Mouse (Mus musculus) MEL (cell line): ENCODE measurements around the gene Tnfsf10. TPM values are rescaled to one million over a fixed set of nuclear protein-coding genes. Genes with fewer than 3 reads are reported as not detected.

Experiments
- DNase-seq: peaks from one replicate; pipeline ENCODE4 v3.0.0; 2011; ENCODE audit warnings: low read depth, low spot score
- H3K27ac ChIP-seq: 2 replicates; pipeline ENCODE4 v1.5.1; 2012; ENCODE audit warnings: low read depth, mild to moderate bottlenecking, control low read depth, low read length, moderate library complexity; ENCODE audit not compliant: control insufficient read depth
- H3K27me3 ChIP-seq, 2 experiments: fragments of 150-350 bp in 1 of 2; sonication (generic) in 1 of 2; 2 replicates each; pipeline ENCODE4 v1.6.1; 2012; ENCODE audit warnings: low read length in 2 of 2, mild to moderate bottlenecking in 2 of 2, improper control_type of control experiment in 1 of 2, moderate library complexity in 1 of 2; ENCODE audit not compliant: insufficient read depth in 2 of 2, control insufficient read depth in 1 of 2
- H3K36me3 ChIP-seq, 2 experiments: 2 replicates each; pipeline ENCODE4 v1.6.1; 2012 to 2014; ENCODE audit warnings: low read length in 2 of 2, improper control_type of control experiment in 1 of 2, inconsistent platforms in 1 of 2, mild to moderate bottlenecking in 1 of 2; ENCODE audit not compliant: insufficient read depth in 2 of 2, control insufficient read depth in 1 of 2
- H3K4me1 ChIP-seq, 2 experiments: fragments of 150-350 bp in 1 of 2; sonication (generic) in 1 of 2; 2 replicates each; pipeline ENCODE4 v1.6.1; 2012; ENCODE audit warnings: low read length in 2 of 2, improper control_type of control experiment in 1 of 2, mild to moderate bottlenecking in 1 of 2; ENCODE audit not compliant: insufficient read depth in 2 of 2, control insufficient read depth in 1 of 2
- H3K4me3 ChIP-seq, 2 experiments: fragments of 150-350 bp in 1 of 2; sonication (generic) in 1 of 2; 2 replicates each; pipeline ENCODE4 v1.5.1; 2012; ENCODE audit warnings: low read depth in 2 of 2, low read length in 2 of 2, mild to moderate bottlenecking in 2 of 2, moderate library complexity in 2 of 2, control low read depth in 1 of 2, improper control_type of control experiment in 1 of 2; ENCODE audit not compliant: control insufficient read depth in 1 of 2, insufficient read depth in 1 of 2
- H3K79me2 ChIP-seq: 2 replicates; pipeline ENCODE4 v1.6.1; 2012; ENCODE audit warnings: mild to moderate bottlenecking, low read length, moderate library complexity; ENCODE audit not compliant: control insufficient read depth, poor library complexity, insufficient read depth
- H3K9ac ChIP-seq: 2 replicates; pipeline ENCODE4 v1.6.1; 2012; ENCODE audit warnings: low read depth, mild to moderate bottlenecking, control low read depth, low read length, moderate library complexity; ENCODE audit not compliant: control insufficient read depth, poor library complexity, severe bottlenecking
- H3K9me3 ChIP-seq: fragments of 150-350 bp; sonication (generic); replicated peaks from 2 replicates; pipeline ENCODE4 v1.6.1; 2012; ENCODE audit warnings: mild to moderate bottlenecking, low read length, improper control_type of control experiment, moderate library complexity; ENCODE audit not compliant: insufficient read depth
- CHD1 ChIP-seq: IDR thresholded peaks from 2 replicates; pipeline ENCODE4 v1.6.1; 2012; ENCODE audit warnings: low read depth, mild to moderate bottlenecking, inconsistent platforms, low read length, improper control_type of control experiment
- CHD2 ChIP-seq: IDR thresholded peaks from 2 replicates; pipeline ENCODE4 v1.6.1; 2011; ENCODE audit warnings: low read length, improper control_type of control experiment
- CTCF ChIP-seq, 3 experiments: IDR thresholded peaks in 2 of 3; conservative IDR thresholded peaks in 1 of 3; 2 replicates each; pipeline ENCODE4 v1.5.1; 2011 to 2012; ENCODE audit warnings: low read length in 3 of 3, low read depth in 2 of 3, mild to moderate bottlenecking in 2 of 3, improper control_type of control experiment in 1 of 3, inconsistent platforms in 1 of 3, mixed read lengths in 1 of 3, moderate library complexity in 1 of 3; ENCODE audit not compliant: control insufficient read depth in 1 of 3, insufficient read depth in 1 of 3, poor library complexity in 1 of 3, severe bottlenecking in 1 of 3
- ELF1 ChIP-seq: IDR thresholded peaks from 2 replicates; pipeline ENCODE4 v1.6.1; 2014; ENCODE audit warnings: low read depth, mild to moderate bottlenecking, inconsistent platforms, low read length, improper control_type of control experiment, moderate library complexity
- GATA1 ChIP-seq: IDR thresholded peaks from 2 replicates; pipeline ENCODE4 v1.6.1; 2011; ENCODE audit warnings: low read depth, low read length, improper control_type of control experiment
- HCFC1 ChIP-seq: IDR thresholded peaks from 2 replicates; pipeline ENCODE4 v1.6.1; 2012; ENCODE audit warnings: low read depth, mild to moderate bottlenecking, inconsistent platforms, low read length, improper control_type of control experiment, moderate library complexity
- JUND ChIP-seq: IDR thresholded peaks from 2 replicates; pipeline ENCODE4 v1.6.1; 2011; ENCODE audit warnings: low read depth, mild to moderate bottlenecking, improper control_type of control experiment, low read length
- MAFK ChIP-seq: IDR thresholded peaks from 2 replicates; pipeline ENCODE4 v1.6.1; 2011; ENCODE audit warnings: low read depth, mild to moderate bottlenecking, low read length, improper control_type of control experiment, borderline replicate concordance
- MAX ChIP-seq: IDR thresholded peaks from 2 replicates; pipeline ENCODE4 v1.6.1; 2011; ENCODE audit warnings: low read length, improper control_type of control experiment
- MAZ ChIP-seq: IDR thresholded peaks from 2 replicates; pipeline ENCODE4 v1.6.1; 2012; ENCODE audit warnings: low read depth, mild to moderate bottlenecking, inconsistent platforms, low read length, improper control_type of control experiment
- MEF2A ChIP-seq: IDR thresholded peaks from 2 replicates; pipeline ENCODE4 v1.6.1; 2014; ENCODE audit warnings: low read depth, mild to moderate bottlenecking, inconsistent platforms, low read length, improper control_type of control experiment; ENCODE audit not compliant: poor library complexity, insufficient replicate concordance, severe bottlenecking; ENCODE audit errors: extremely low read depth
- MXI1 ChIP-seq: IDR thresholded peaks from 2 replicates; pipeline ENCODE4 v1.6.1; 2011; ENCODE audit warnings: mild to moderate bottlenecking, low read depth, low read length, improper control_type of control experiment
- MYB ChIP-seq: IDR thresholded peaks from 2 replicates; pipeline ENCODE4 v1.6.1; 2011; ENCODE audit warnings: mild to moderate bottlenecking, low read depth, low read length, improper control_type of control experiment
- MYC ChIP-seq: IDR thresholded peaks from 2 replicates; pipeline ENCODE4 v1.6.1; 2011; ENCODE audit warnings: low read depth, mild to moderate bottlenecking, low read length, improper control_type of control experiment, moderate library complexity
- NELFE ChIP-seq: IDR thresholded peaks from 2 replicates; pipeline ENCODE4 v1.6.1; 2011; ENCODE audit warnings: low read depth, low read length, improper control_type of control experiment
- NRF1 ChIP-seq: IDR thresholded peaks from 2 replicates; pipeline ENCODE4 v1.6.1; 2014; ENCODE audit warnings: low read depth, mild to moderate bottlenecking, inconsistent platforms, low read length, improper control_type of control experiment, moderate library complexity; ENCODE audit not compliant: poor library complexity, insufficient read depth, severe bottlenecking
- POLR2A ChIP-seq, 2 experiments: IDR thresholded peaks; 2 replicates each; pipeline ENCODE4 v1.6.1; 2011 to 2012; ENCODE audit warnings: low read length in 2 of 2, mild to moderate bottlenecking in 2 of 2, control low read depth in 1 of 2, improper control_type of control experiment in 1 of 2, low read depth in 1 of 2, moderate library complexity in 1 of 2; ENCODE audit not compliant: control insufficient read depth in 1 of 2, insufficient read depth in 1 of 2, poor library complexity in 1 of 2
- POLR2AphosphoS2 ChIP-seq: IDR thresholded peaks from 2 replicates; pipeline ENCODE4 v1.6.1; 2011; ENCODE audit warnings: low read length, improper control_type of control experiment
- RAD21 ChIP-seq: IDR thresholded peaks from 2 replicates; pipeline ENCODE4 v1.6.1; 2011; ENCODE audit warnings: mild to moderate bottlenecking, low read depth, low read length, improper control_type of control experiment
- RCOR1 ChIP-seq: IDR thresholded peaks from 2 replicates; pipeline ENCODE4 v1.6.1; 2012; ENCODE audit warnings: low read depth, mild to moderate bottlenecking, inconsistent platforms, low read length, improper control_type of control experiment
- TAL1 ChIP-seq: IDR thresholded peaks from 2 replicates; pipeline ENCODE4 v1.6.1; 2012; ENCODE audit warnings: mild to moderate bottlenecking, inconsistent platforms, low read length, moderate library complexity, mixed read lengths
- TBP ChIP-seq: IDR thresholded peaks from 2 replicates; pipeline ENCODE4 v1.8.0; 2011; ENCODE audit warnings: low read depth, low read length, improper control_type of control experiment
- UBTF ChIP-seq: IDR thresholded peaks from 2 replicates; pipeline ENCODE4 v1.6.1; 2012; ENCODE audit warnings: low read depth, mild to moderate bottlenecking, inconsistent platforms, low read length, improper control_type of control experiment, moderate library complexity, borderline replicate concordance; ENCODE audit not compliant: insufficient read depth
- USF1 ChIP-seq: IDR thresholded peaks from 2 replicates; pipeline ENCODE4 v1.6.1; 2014; ENCODE audit warnings: low read depth, mild to moderate bottlenecking, inconsistent platforms, low read length, improper control_type of control experiment, moderate library complexity
- USF2 ChIP-seq, 2 experiments: IDR thresholded peaks; 2 replicates each; pipeline ENCODE4 v1.6.1; 2011 to 2012; ENCODE audit warnings: improper control_type of control experiment in 2 of 2, low read length in 2 of 2, borderline replicate concordance in 1 of 2, inconsistent platforms in 1 of 2, low read depth in 1 of 2, mild to moderate bottlenecking in 1 of 2; ENCODE audit not compliant: insufficient read depth in 1 of 2
- ZMIZ1 ChIP-seq: IDR thresholded peaks from 2 replicates; pipeline ENCODE4 v1.6.1; 2012; ENCODE audit warnings: low read depth, mild to moderate bottlenecking, inconsistent platforms, low read length, improper control_type of control experiment, moderate library complexity
- polyA plus RNA-seq, 2 experiments: library from polyadenylated mRNA; stranded (reverse) in 1 of 2; unstranded in 1 of 2; fragments of >175 nt in 1 of 2; fragments of >200 nt in 1 of 2; gene quantifications; 2 replicates each; pipeline versions ENCODE4 v1.2.1 to v1.2.4; 2012; ENCODE audit warnings: low replicate concordance in 2 of 2, low read depth in 1 of 2; ENCODE audit not compliant: insufficient read length in 2 of 2, insufficient read depth in 1 of 2, missing spikeins in 1 of 2
- total RNA-seq: library from RNA; depleted of rRNA; stranded (reverse); fragments of 300-350 nt; gene quantifications from 2 replicates; pipeline ENCODE4 v1.2.3, GENCODE M21; 2012

The Tnfsf10 gene
- total and polyA plus RNA-seq, 3 experiments = 0.04 to 0.06 TPM; not detected in 1

DNA sequence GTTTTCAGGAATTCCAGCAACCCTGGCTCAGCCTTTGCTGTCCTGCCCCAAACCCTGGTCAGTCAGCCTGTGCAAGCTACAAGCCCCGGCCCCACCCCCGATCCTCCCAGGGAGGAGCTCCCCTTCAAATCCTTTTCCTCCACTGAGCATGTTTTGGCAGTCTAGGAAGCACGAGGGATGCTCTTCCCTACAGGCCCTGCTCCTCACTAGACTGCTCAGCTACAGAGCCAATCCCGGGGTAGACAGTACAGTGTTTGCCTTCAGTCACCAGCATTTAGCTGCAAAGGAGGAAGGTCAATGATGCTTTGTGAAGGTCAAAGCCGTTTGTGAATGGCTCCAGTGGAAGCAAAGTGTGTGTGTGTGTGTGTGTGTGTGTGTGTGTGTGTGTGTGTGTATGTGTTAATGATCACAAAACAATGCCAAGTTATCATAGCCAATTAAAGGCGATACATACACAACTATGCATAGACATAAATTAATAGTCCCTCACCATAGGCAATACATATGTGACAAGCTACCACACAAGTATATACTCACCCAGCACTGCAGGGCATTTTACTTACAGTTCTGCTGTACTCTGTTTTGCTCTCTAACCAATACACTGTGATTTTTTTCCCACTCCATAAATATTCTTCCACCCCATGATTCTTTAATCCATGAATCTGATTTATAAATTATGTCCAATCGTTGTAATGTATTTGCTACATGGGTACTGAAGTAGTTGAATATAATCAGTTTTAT is 23.0 kb upstream of the Tnfsf10 start:
- no peak for DNase-seq
- Histone ChIP-seq H3K79me2 (no peaks in the 10 kb centered on the region), H3K9me3 (no peaks in the 10 kb centered on the region), H3K36me3 (no peaks in the 10 kb centered on the region), H3K4me1 (no peaks in the 10 kb centered on the region; a peak in 1 of 4 replicates), H3K9ac (no peak overlapping the region)
- TF ChIP-seq TBP (no peak), ZMIZ1 (no peak), MAX (no peak), UBTF (no peak), USF1 (no peak), MXI1 (no peak), CHD1 (no peak), MAZ (no peak), JUND (no peak), TAL1 (no peak), POLR2A (IDR thresholded peaks at IDR 0.05; ENCODE audit: control insufficient read depth in 1 of 2, insufficient read depth in 1 of 2, low read depth in 1 of 2, low read length in 2 of 2, poor library complexity in 1 of 2) (no peak), MEF2A (no peak), NRF1 (no peak), MYB (no peak), MYC (no peak), CTCF (IDR thresholded peaks at IDR 0.05 in 2 of 3, conservative IDR thresholded peaks at IDR 0.05 in 1 of 3; ENCODE audit: control insufficient read depth in 1 of 3, insufficient read depth in 1 of 3, low read depth in 2 of 3, low read length in 3 of 3, poor library complexity in 1 of 3, severe bottlenecking in 1 of 3) (no peak), RAD21 (no peak), ELF1 (no peak)
- TF ChIP-seq, all 39 proteins: peak for 0
- Histone ChIP-seq H3K27ac (no peak overlapping the region), H3K4me3 (no peak overlapping the region), H3K27me3 (no peaks in the 10 kb centered on the region; a peak in 2 of 4 replicates)

DNA sequence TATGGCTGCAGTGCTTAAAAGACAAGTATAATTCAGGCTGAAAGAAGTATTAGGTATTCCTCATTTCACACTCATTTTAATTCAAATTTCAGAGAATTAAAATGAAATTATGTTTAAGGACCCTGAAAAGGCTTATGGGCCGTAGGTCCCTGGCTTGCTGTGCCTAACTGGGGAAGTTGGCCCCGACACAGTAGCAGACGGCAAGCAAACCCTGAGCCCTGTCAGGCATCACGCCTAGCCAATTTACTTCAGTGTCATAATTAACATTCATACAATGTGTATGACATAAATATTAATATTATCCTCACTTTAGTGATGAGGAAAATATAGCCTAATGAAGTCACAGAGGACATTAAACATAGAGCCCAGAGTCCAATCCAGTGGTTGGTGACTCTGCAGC is 16.4 kb upstream of the Tnfsf10 start:
- H3K27me3 ChIP-seq = no peaks in the 10 kb centered on the region; a peak in 1 of 4 replicates
- TF ChIP-seq GATA1 = no peak
- no peak for TF ChIP-seq MAFK
- TF ChIP-seq RCOR1 = no peak
- TF ChIP-seq MAZ = no peak
- TF ChIP-seq CHD2 = no peak
- no peak for TF ChIP-seq ZMIZ1
- TF ChIP-seq CTCF (IDR thresholded peaks at IDR 0.05 in 2 of 3, conservative IDR thresholded peaks at IDR 0.05 in 1 of 3; ENCODE audit: control insufficient read depth in 1 of 3, insufficient read depth in 1 of 3, low read depth in 2 of 3, low read length in 3 of 3, poor library complexity in 1 of 3, severe bottlenecking in 1 of 3) = no peak
- no peak for TF ChIP-seq TBP
- TF ChIP-seq NELFE = no peak
- no peak for TF ChIP-seq POLR2AphosphoS2
- TF ChIP-seq USF2 (IDR thresholded peaks at IDR 0.05; ENCODE audit: borderline replicate concordance in 1 of 2, insufficient read depth in 1 of 2, low read depth in 1 of 2, low read length in 2 of 2) = no peak
- no peak for TF ChIP-seq HCFC1
- H3K4me3 ChIP-seq = no peak overlapping the region
- no peaks in the 10 kb centered on the region for H3K9me3 ChIP-seq
- no peak for DNase-seq
- H3K27ac ChIP-seq = no peak overlapping the region
- no peaks in the 10 kb centered on the region for H3K36me3 ChIP-seq
- H3K79me2 ChIP-seq = no peaks in the 10 kb centered on the region
- H3K4me1 ChIP-seq = no peaks in the 10 kb centered on the region
- H3K9ac ChIP-seq = no peak overlapping the region
